Mouse (Mus musculus): ENCODE measurements around the gene Klf12.

- TF ChIP-seq CTCF (IDR thresholded peaks at IDR 0.05; ENCODE audit: insufficient read depth, low read depth, low read length) (no peak), POLR2A (IDR thresholded peaks at IDR 0.05; ENCODE audit: insufficient read depth, low read depth, low read length) (no peak)
These were observed 231.6 kb downstream of the Klf12 start for GRCm38 (mm10) chr14:100052876-100053275.
